Mouse (Mus musculus): ENCODE measurements around the gene Lrrc38. TPM values are rescaled to one million over a fixed set of nuclear protein-coding genes. Genes with fewer than 3 reads are reported as not detected.

Lrrc38 gene
- polyA plus RNA-seq (2012; rRNA removed): not detected in 2 replicates

DNA sequence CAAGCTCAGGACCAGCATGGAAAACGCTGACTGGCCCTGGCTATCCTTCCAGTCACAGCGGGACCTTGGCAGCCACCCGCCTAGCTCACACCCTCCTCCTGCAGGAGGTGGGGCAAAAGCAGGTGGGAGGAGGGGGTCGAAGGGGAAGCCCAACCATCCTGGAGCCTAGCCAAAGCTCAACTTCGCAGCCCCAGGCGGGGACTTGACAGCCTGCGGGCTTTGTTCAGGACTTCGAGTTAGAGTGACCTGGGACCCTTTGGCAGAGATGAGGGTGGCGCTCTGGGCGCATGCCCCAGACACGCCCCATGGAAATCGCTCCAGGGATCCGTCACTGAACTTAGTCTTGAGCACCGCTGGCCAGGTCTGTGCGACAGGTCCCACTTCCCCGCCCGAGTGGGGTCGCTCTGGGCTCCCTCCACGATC, at the start of gene Lrrc38:
TSS of gene Lrrc38 (plus strand) at position 274 of the 423 bp plus-strand sequence.

GRCm38 (mm10) chr4:143394181-143394580, 44.6 kb downstream of the Lrrc38 start, which contains the start of gene Pramel1:
Gene Pramel1 (plus strand): TSS chr4:143394428.

DNA sequence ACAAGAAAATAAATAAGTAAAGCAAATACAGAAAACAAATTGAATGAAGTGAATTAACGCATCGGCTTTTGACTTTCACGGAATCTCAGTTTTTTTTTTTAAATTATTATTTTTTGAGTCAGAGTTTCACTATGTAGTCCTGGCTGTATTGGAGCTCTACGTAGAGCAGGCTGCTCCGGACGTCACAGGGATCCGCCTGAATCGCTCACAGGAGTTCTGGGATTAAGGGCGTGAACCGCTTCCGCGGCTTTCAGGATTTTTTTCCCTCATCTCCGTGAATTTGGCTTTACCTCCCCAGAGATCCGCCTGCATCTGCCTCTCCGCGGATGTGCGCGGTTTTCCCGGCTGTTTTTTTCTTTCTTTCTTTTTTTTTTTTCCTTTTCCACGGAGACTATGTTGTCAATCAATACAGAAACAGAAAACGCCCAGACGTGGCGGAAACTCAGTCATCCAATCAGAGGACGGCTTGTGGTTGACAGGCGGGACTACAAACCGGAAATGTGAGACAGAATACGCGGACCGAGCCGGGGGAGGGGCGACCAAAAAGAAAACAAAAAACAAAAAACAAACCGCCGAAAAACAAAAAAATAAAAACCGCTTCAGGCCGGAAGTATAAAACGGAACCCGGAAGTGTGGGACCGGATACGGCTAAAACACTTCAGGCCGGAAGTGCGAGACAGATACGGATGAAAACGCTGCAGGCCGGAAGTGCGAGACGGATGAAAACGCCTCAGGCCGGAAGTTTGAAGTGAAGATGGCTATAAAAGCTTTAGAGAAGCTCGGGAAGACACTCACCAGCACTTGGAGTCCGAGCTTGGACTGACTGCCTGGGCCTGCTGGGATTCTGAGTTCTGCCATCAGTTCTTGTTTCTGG, 62.9 kb downstream of the Lrrc38 start, which contains the start of gene Pramef8:
TSS of gene Pramef8 (plus strand) at position 208 of the 874 bp plus-strand sequence.

Other genes starting within 250 kb of the Lrrc38 start
- gene Prdm2, start 136.8 kb upstream of the Lrrc38 start, polyA plus RNA-seq (2012; rRNA removed): 3.2 and 4.2 TPM in 2 replicates
- 0.65 and 0.94 TPM in 2 replicates for gene Pdpn, start 50.2 kb upstream of the Lrrc38 start, polyA plus RNA-seq (2012; rRNA removed)
- gene Pramel1, start 44.7 kb downstream of the Lrrc38 start, polyA plus RNA-seq (2012; rRNA removed): not detected in 2 replicates
- 1.7 TPM in 2 replicates for gene Pramef8, start 62.7 kb downstream of the Lrrc38 start, polyA plus RNA-seq (2012; rRNA removed)
- gene Oog4, start 100.6 kb downstream of the Lrrc38 start, polyA plus RNA-seq (2012; rRNA removed): not detected in 2 replicates
- not detected in 2 replicates for gene Gm13043, start 161.6 kb downstream of the Lrrc38 start, polyA plus RNA-seq (2012; rRNA removed)
- not detected in 2 replicates for gene Gm13040, start 186.2 kb downstream of the Lrrc38 start, polyA plus RNA-seq (2012; rRNA removed)
- gene BC080695, start 201.9 kb downstream of the Lrrc38 start, polyA plus RNA-seq (2012; rRNA removed): not detected in 2 replicates
- not detected in 2 replicates for gene Gm13057, start 202.0 kb downstream of the Lrrc38 start, polyA plus RNA-seq (2012; rRNA removed)